Mouse (Mus musculus) neural tube, embryonic 11.5 days (tissue): Measurements from ENCODE around the gene Nrm. TPM values are rescaled to one million over a fixed set of nuclear protein-coding genes. Genes with fewer than 3 reads are reported as not detected.

ENCODE experiments used
- ATAC-seq: fragments of 200-750 bp; cut with Nextera tagmentation; 2 replicates; pipeline ENCODE4 v1.8.0; 2017; ENCODE audit warnings: moderate number of reproducible peaks, mild to moderate bottlenecking, moderate TSS enrichment, moderate library complexity; ENCODE audit not compliant: insufficient read depth, low FRiP score, low TSS enrichment
- DNase-seq: peaks from one replicate; pipeline ENCODE4 v3.0.0-alpha.2; 2015; ENCODE audit warnings: low spot score
- H3K27ac ChIP-seq: fragments of 300-500 bp; sonication (generic); 2 replicates; pipeline ENCODE4 v1.5.1; 2014; ENCODE audit warnings: low read depth, mild to moderate bottlenecking, low read length
- H3K27me3 ChIP-seq: fragments of 300-500 bp; sonication (generic); 2 replicates; pipeline ENCODE4 v1.6.1; 2014; ENCODE audit warnings: mild to moderate bottlenecking, low read length, mixed read lengths; ENCODE audit not compliant: control insufficient read depth, insufficient read depth
- H3K36me3 ChIP-seq: fragments of 300-500 bp; sonication (generic); 2 replicates; pipeline ENCODE4 v1.6.1; 2014; ENCODE audit warnings: mild to moderate bottlenecking, low read length, moderate library complexity, mixed read lengths; ENCODE audit not compliant: control insufficient read depth, insufficient read depth
- H3K4me1 ChIP-seq: fragments of 300-500 bp; sonication (generic); 2 replicates; pipeline ENCODE4 v1.6.1; 2014; ENCODE audit warnings: low read length, mixed read lengths; ENCODE audit not compliant: control insufficient read depth, insufficient read depth
- H3K4me2 ChIP-seq: fragments of 300-500 bp; sonication (generic); 2 replicates; pipeline ENCODE4 v1.6.1; 2014; ENCODE audit warnings: low read depth, mild to moderate bottlenecking, moderate library complexity
- H3K4me3 ChIP-seq: fragments of 300-500 bp; sonication (generic); 2 replicates; pipeline ENCODE4 v1.5.1; 2014; ENCODE audit warnings: low read depth, low read length
- H3K9ac ChIP-seq: fragments of 300-500 bp; sonication (generic); 2 replicates; pipeline ENCODE4 v1.6.1; 2014; ENCODE audit warnings: mild to moderate bottlenecking, low read length
- H3K9me3 ChIP-seq: fragments of 300-500 bp; sonication (generic); 2 replicates; pipeline ENCODE4 v1.6.1; 2016; ENCODE audit warnings: low read length; ENCODE audit not compliant: control insufficient read depth
- WGBS: fragments of 180-500 bp; shearing (Covaris S2); extraction: QIAGEN DNeasy Blood & Tissue Kit; methylation state at CpG from one replicate; pipeline ENCODE4 v1.1.7; 2014; 5-methylcytosine and 5-hydroxymethylcytosine counted together
- polyA plus RNA-seq: library from polyadenylated mRNA; unstranded; fragments of >200 nt; fragmentation: Nextera tagmentation; extraction: Ambion mirVana; gene quantifications from 2 replicates; pipeline ENCODE4 v1.2.1, GENCODE M21; 2014

Gene Nrm
- 47.3 and 50.3 TPM in 2 replicates for polyA plus RNA-seq

DNA sequence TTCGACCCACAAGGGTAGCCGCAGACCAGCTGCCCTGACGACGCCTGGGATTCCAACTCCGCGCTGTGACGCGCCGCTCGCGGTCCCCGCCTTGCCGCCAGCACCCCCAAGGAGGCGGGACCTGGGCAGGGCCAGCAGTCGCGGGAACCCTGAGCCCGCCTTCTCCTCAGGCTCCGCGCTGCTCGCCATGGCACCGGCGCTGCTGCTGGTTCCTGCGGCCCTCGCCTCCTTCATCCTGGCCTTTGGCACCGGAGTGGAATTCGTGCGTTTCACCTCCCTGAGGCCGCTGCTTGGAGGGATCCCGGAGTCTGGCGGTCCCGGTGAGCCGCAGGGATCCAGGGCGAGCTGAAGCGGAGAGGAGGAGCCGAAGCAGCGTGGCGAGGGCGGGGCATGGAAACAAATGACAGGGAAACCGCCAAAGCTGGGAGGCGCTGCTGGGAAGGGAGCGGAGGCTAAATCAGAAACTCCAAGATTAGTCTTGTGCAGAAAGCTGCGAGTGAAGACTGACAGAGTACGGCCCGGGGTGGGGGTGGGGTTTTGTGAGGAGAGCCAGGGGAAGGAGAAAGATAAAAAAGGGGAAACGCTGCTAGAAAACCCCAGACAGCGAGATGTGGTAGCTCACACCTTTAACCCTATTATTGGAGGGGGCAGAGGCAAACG, at the start of gene Nrm:
Nrm (plus strand) TSS at position 121 of the 660 bp plus-strand sequence.
- Histone ChIP-seq H3K36me3 (0 out of 2 replicates have a peak, but pooled peaks cover 3% of the 10 kb centered on the region), H3K4me2 (peak within 1 kb of the TSS; percentile 57), H3K9me3 (no peaks in the 10 kb centered on the region), H3K9ac (peak within 1 kb of the TSS; percentile 74), H3K27me3 (no peaks in the 10 kb centered on the region), H3K4me3 (peak within 1 kb of the TSS; percentile 57), H3K4me1 (no peaks in the 10 kb centered on the region; the same call in 1 of the 2 replicates), H3K27ac (peak within 1 kb of the TSS; percentile 73; the same call in 1 of the 2 replicates)
- peak; percentile 86 for ATAC-seq
- DNase-seq, result peak; percentile 93
- 0% methylated on average over 47 of the region's 47 CpGs for WGBS

DNA sequence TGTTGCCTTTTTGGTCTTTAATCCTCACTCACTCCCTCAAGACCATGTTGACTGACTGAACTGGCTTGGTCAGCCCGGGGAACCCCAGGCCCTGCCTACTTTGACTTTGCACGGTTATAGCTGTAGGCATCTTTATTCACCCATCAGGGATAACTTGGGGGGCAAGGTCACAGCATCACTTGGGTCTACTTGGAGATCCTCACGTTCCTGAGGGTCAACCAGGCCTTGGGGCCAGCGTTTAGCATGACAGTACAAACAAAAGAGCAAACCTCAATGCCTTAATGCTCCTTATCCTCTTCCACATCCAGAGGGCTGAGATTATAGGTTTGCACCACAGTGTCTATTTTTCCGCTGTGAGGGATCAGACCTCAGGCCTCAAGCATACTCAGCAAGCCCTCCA, 48.8 kb upstream of the Nrm start:
- Histone ChIP-seq H3K36me3 (no peaks in the 10 kb centered on the region), H3K9me3 (no peaks in the 10 kb centered on the region), H3K4me3 (no peak overlapping the region), H3K4me2 (no peak overlapping the region), H3K9ac (no peak overlapping the region), H3K27ac (no peak overlapping the region), H3K27me3 (no peaks in the 10 kb centered on the region), H3K4me1 (no peaks in the 10 kb centered on the region)
- no peak for ATAC-seq
- no peak for DNase-seq
- 76% methylated on average over 5 of the region's 5 CpGs for WGBS

GRCm38 (mm10) chr17:35812736-35813135, 48.4 kb upstream of the Nrm start:
- H3K9ac ChIP-seq, result no peak overlapping the region
- DNase-seq, result no peak

DNA sequence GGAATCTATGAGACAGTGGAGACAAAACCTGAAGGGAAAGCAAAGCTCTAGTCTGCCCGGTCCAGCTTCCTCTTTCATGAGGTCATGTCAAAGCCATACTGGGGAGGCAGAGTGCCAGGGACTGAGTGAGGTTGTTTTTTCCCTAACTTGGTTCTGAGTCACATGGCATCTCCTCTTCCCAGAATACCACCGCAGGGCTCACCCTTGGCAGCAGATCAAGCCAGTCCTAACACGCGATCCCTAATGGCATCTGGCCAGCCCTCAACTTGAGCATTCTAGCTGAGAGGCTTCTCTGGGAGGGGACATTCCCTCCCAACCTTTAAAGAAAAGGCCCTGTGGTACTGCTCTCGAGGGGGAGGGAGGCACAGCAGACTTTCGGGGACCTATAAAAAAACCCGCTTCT, 47.9 kb upstream of the Nrm start:
- H3K4me3 ChIP-seq, result no peak overlapping the region
- no peaks in the 10 kb centered on the region for H3K27me3 ChIP-seq
- no peak overlapping the region for H3K27ac ChIP-seq
- DNase-seq (no peak), ATAC-seq (no peak)
- H3K36me3 ChIP-seq, result no peaks in the 10 kb centered on the region
- H3K9ac ChIP-seq, result no peak overlapping the region
- 79% methylated on average over 7 of the region's 7 CpGs for WGBS
- H3K4me1 ChIP-seq, result no peaks in the 10 kb centered on the region
- no peak overlapping the region for H3K4me2 ChIP-seq
- H3K9me3 ChIP-seq, result no peaks in the 10 kb centered on the region

More at GRCm38 (mm10) chr17:35812736-35813135, 48.4 kb upstream of the Nrm start:
- H3K4me3 ChIP-seq, result no peak overlapping the region
- no peaks in the 10 kb centered on the region for H3K27me3 ChIP-seq
- WGBS, result 80% methylated on average over 6 of the region's 6 CpGs
- no peak overlapping the region for H3K27ac ChIP-seq
- ATAC-seq, result no peak
- H3K4me1 ChIP-seq, result no peaks in the 10 kb centered on the region
- no peaks in the 10 kb centered on the region for H3K36me3 ChIP-seq
- H3K4me2 ChIP-seq, result no peak overlapping the region
- H3K9me3 ChIP-seq, result no peaks in the 10 kb centered on the region

DNA sequence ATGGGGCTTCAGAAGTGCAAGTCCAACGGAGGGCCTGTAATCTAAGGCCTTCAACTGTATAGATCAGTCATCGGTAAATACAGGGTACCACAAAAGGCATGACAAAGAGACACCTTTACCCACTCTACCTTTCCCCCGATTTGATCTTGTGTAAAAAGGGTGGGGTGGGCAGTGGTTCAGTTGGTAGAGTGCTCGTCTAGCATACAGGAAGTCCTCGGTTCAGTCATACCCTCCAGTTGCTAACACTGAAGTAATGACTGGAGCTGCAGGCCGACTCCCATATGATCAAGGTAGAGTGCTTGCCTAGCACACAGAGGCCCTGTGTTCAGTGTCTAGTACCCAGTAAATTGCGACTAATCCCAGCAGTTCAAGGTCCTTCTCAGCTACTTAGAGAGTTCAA, 47.5 kb upstream of the Nrm start:
- Histone ChIP-seq H3K9ac (no peak overlapping the region), H3K27me3 (no peaks in the 10 kb centered on the region), H3K4me1 (no peaks in the 10 kb centered on the region), H3K4me2 (no peak overlapping the region), H3K36me3 (no peaks in the 10 kb centered on the region), H3K9me3 (no peaks in the 10 kb centered on the region), H3K27ac (no peak overlapping the region), H3K4me3 (no peak overlapping the region)
- DNase-seq, result no peak
- no peak for ATAC-seq
- WGBS, result 87% methylated on average over 7 of the region's 7 CpGs

GRCm38 (mm10) chr17:35814678-35815077, 46.4 kb upstream of the Nrm start:
- Histone ChIP-seq H3K27me3 (no peaks in the 10 kb centered on the region), H3K27ac (no peak overlapping the region), H3K4me2 (no peak overlapping the region), H3K9ac (no peak overlapping the region), H3K4me3 (no peak overlapping the region), H3K36me3 (no peaks in the 10 kb centered on the region), H3K9me3 (no peaks in the 10 kb centered on the region), H3K4me1 (no peaks in the 10 kb centered on the region)
- ATAC-seq (no peak), DNase-seq (no peak)
- WGBS, result 53% methylated on average over 6 of the region's 6 CpGs

- no peaks in the 10 kb centered on the region for H3K4me1 ChIP-seq
- no peak overlapping the region for H3K4me2 ChIP-seq
- H3K9me3 ChIP-seq, result no peaks in the 10 kb centered on the region
- no peak overlapping the region for H3K27ac ChIP-seq
- H3K27me3 ChIP-seq, result peaks cover 6% of the 10 kb centered on the region; the same call in 1 of the 2 replicates
- no peak for ATAC-seq
- 60% methylated on average over 7 of the region's 7 CpGs for WGBS
- no peak for DNase-seq
- no peak overlapping the region for H3K9ac ChIP-seq
- no peak overlapping the region for H3K4me3 ChIP-seq
- no peaks in the 10 kb centered on the region for H3K36me3 ChIP-seq
Measured at GRCm38 (mm10) chr17:35815836-35816235, 45.3 kb upstream of the Nrm start.

GRCm38 (mm10) chr17:35816686-35817085, 44.4 kb upstream of the Nrm start:
- ATAC-seq (no peak), DNase-seq (no peak)
- no peaks in the 10 kb centered on the region for H3K9me3 ChIP-seq
- no peak overlapping the region for H3K4me2 ChIP-seq
- no peak overlapping the region for H3K9ac ChIP-seq
- H3K4me3 ChIP-seq, result no peak overlapping the region
- H3K27ac ChIP-seq, result no peak overlapping the region
- peaks cover 6% of the 10 kb centered on the region; the same call in 1 of the 2 replicates for H3K27me3 ChIP-seq
- H3K36me3 ChIP-seq, result no peaks in the 10 kb centered on the region
- 34% methylated on average over 8 of the region's 14 CpGs for WGBS
- no peaks in the 10 kb centered on the region for H3K4me1 ChIP-seq

DNA sequence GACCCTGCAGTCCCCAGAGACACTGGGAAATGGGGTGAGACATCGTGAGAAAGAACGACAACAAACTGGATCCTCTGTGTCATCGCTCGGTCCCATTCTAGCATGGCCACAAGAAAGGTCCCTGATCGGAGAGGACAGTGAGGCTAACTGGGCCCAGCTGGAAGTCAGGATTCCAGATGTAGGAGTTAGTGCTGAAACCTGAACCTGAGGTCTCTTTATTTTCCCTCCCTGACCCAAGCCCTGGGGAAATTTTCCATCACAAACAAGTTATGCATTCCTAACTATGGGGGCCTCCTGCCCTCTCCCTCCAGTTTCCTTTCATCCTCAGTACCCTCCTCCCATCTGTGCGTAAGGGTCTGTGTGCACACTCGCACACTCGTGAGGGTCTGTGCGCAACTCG, 43.9 kb upstream of the Nrm start:
- Histone ChIP-seq H3K4me3 (no peak overlapping the region), H3K4me2 (no peak overlapping the region), H3K27ac (no peak overlapping the region), H3K36me3 (no peaks in the 10 kb centered on the region), H3K9ac (no peak overlapping the region), H3K4me1 (no peaks in the 10 kb centered on the region), H3K27me3 (peaks cover 6% of the 10 kb centered on the region; the same call in 1 of the 2 replicates), H3K9me3 (no peaks in the 10 kb centered on the region)
- no peak for DNase-seq
- WGBS, result 50% methylated on average over 10 of the region's 10 CpGs
- no peak for ATAC-seq
